Mouse (Mus musculus): ENCODE data around the gene St3gal3. TPM values are rescaled to one million over a fixed set of nuclear protein-coding genes. Genes with fewer than 3 reads are reported as not detected.

St3gal3 gene
- total and polyA plus RNA-seq, 3 experiments: 6.9 to 13.8 (median 13.4) TPM

DNA sequence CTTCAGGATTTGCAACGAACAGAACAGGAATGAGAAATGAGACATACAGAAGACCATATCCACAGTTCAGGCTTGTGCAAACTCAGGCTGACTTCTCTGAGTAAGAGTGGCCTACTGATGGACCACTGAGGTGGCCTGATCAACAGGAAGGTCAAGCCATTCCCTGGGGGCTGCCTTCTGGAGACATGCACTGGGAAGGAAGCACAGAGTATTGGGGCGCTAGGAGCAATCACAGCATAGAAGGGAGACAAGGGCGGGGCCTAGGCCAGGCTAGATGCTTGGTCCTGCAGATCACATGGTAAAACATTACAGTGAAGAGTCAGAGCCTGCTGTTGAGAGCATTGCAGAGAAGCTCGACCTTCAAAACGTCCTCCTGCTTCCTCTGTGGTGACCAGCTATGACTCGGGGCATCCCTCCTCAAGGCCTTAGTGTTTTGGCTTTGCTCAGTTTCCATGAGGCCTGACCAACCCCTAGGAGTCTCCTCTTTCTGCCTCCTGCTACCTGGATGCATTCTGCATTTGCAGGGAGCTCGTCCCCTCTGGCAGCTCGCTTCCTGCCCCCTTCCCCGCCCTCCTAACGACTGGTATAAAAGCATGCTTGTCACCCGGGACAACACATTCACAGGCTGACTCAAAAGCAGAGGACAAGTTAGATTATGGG, 74.8 kb downstream of the St3gal3 start:
- Histone ChIP-seq H3K9me3 (replicated peaks) (no peaks in the 10 kb centered on the region), H3K4me1 (ENCODE audit: insufficient read depth, low read depth, low read length) (peaks cover 16% of the 10 kb centered on the region), H3K27me3 (ENCODE audit: insufficient read depth, low read length) (no peaks in the 10 kb centered on the region), H3K36me3 (replicated peaks) (peaks cover 54% of the 10 kb centered on the region), H3K4me3 (ENCODE audit: low read depth, low read length) (no peak overlapping the region)
- DNase-seq (ENCODE audit: low spot score): no peak
- ATAC-seq (ENCODE audit: extremely low read depth, insufficient number of reproducible peaks, low FRiP score, poor library complexity, severe bottlenecking): no peak
- TF ChIP-seq TAL1 (conservative IDR thresholded peaks at IDR 0.05; ENCODE audit: low read depth, low read length) (no peak), POLR2AphosphoS5 (IDR thresholded peaks at IDR 0.05; ENCODE audit: insufficient replicate concordance, low read depth, low read length) (no peak), GATA2 (IDR thresholded peaks at IDR 0.05; ENCODE audit: borderline replicate concordance, low read depth, low read length) (no peak), CTCF (IDR thresholded peaks at IDR 0.05; ENCODE audit: low read depth, low read length) (no peak), GATA1 (IDR thresholded peaks at IDR 0.05; ENCODE audit: borderline replicate concordance, low read length) (no peak)

DNA sequence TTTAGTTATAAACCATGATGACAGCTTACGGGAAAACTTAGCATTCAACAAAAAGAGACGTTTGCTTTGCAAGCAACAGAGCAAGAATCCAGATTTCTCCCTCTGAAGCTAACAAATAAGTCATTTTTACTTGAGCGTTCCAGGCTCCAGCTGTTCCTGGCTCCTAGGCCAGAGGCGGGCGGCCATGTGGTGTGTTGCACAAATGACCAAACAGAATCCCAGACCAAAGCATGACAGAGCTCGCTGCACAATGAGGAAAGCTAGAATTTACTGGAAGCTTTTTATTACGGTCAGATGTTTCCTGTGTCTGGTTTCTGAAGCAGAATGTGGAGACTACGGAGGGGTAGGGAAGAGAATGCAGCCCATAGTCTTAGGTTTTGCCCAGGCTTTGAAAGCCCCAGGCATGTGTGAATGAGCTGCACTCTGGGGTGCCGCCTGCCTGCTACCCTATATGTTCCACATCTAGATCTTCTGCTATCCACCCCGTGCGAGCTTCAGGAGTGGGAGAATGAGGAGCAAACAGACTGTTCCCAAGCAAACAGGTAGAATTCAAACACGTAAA, 76.5 kb downstream of the St3gal3 start:
- no peak for DNase-seq (ENCODE audit: low spot score)
- no peak for TF ChIP-seq POLR2AphosphoS5 (IDR thresholded peaks at IDR 0.05; ENCODE audit: insufficient replicate concordance, low read depth, low read length)
- no peaks in the 10 kb centered on the region for H3K9me3 ChIP-seq (replicated peaks)
- ATAC-seq (ENCODE audit: extremely low read depth, insufficient number of reproducible peaks, low FRiP score, poor library complexity, severe bottlenecking): no peak
- peaks cover 16% of the 10 kb centered on the region for H3K4me1 ChIP-seq (ENCODE audit: insufficient read depth, low read depth, low read length)
- H3K4me3 ChIP-seq (ENCODE audit: low read depth, low read length): no peak overlapping the region
- H3K27me3 ChIP-seq (ENCODE audit: insufficient read depth, low read length): no peaks in the 10 kb centered on the region
- peaks cover 62% of the 10 kb centered on the region for H3K36me3 ChIP-seq (replicated peaks)

DNA sequence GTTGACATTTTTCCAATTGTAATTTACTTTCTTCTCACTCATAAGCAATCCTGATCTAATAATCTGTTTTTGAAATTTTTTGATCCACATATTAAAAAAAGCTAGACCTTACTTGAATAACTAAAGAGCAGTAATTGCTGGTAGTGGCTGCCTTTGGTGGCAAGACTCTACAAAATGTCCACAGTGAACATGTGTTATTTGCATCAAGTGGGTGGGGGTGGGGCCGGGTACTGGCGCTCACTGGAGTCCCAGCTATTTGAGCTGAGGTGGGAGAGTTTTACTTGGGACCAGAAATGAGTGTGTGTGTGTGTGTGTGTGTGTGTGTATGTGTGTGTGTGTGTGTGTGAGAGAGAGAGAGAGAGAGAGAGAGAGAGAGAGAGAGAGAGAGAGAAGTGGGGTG, 77.6 kb downstream of the St3gal3 start:
- Histone ChIP-seq H3K27me3 (ENCODE audit: insufficient read depth, low read length) (no peaks in the 10 kb centered on the region), H3K4me1 (ENCODE audit: insufficient read depth, low read depth, low read length) (peaks cover 8% of the 10 kb centered on the region), H3K9me3 (replicated peaks) (no peaks in the 10 kb centered on the region), H3K36me3 (replicated peaks) (peaks cover 60% of the 10 kb centered on the region), H3K4me3 (ENCODE audit: low read depth, low read length) (no peak overlapping the region)
- TF ChIP-seq POLR2AphosphoS5 (IDR thresholded peaks at IDR 0.05; ENCODE audit: insufficient replicate concordance, low read depth, low read length) (no peak), TAL1 (conservative IDR thresholded peaks at IDR 0.05; ENCODE audit: low read depth, low read length) (no peak), CTCF (IDR thresholded peaks at IDR 0.05; ENCODE audit: low read depth, low read length) (no peak), GATA1 (IDR thresholded peaks at IDR 0.05; ENCODE audit: borderline replicate concordance, low read length) (no peak), GATA2 (IDR thresholded peaks at IDR 0.05; ENCODE audit: borderline replicate concordance, low read depth, low read length) (no peak)
- ATAC-seq (ENCODE audit: extremely low read depth, insufficient number of reproducible peaks, low FRiP score, poor library complexity, severe bottlenecking) (no peak), DNase-seq (ENCODE audit: low spot score) (no peak)

DNA sequence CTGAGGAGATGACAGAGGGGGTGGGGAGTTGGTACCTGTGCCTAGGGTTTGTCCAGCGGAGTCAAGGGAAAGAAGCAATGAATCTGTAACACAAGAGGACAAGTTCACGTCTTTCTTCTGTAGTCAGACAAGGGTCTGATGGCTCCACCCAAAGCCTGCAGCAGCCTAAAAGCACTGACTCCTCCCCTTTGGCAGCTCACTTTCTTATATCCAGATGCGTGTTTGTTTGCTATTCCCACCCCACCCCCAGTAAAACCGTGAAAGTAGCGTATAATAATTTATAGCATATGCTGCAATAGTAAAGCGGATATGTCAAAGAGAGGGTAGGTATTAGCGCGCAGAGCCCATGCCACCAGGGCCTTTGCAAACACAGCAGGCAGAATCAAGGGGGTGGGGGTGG, 80.1 kb downstream of the St3gal3 start:
- ATAC-seq (ENCODE audit: extremely low read depth, insufficient number of reproducible peaks, low FRiP score, poor library complexity, severe bottlenecking): no peak
- Histone ChIP-seq H3K9me3 (replicated peaks) (no peaks in the 10 kb centered on the region), H3K27me3 (ENCODE audit: insufficient read depth, low read length) (no peaks in the 10 kb centered on the region), H3K4me1 (ENCODE audit: insufficient read depth, low read depth, low read length) (no peaks in the 10 kb centered on the region), H3K36me3 (replicated peaks) (peaks cover 66% of the 10 kb centered on the region), H3K4me3 (ENCODE audit: low read depth, low read length) (no peak overlapping the region)
- no peak for TF ChIP-seq TAL1 (conservative IDR thresholded peaks at IDR 0.05; ENCODE audit: low read depth, low read length)
- TF ChIP-seq GATA1 (IDR thresholded peaks at IDR 0.05; ENCODE audit: borderline replicate concordance, low read length): no peak
- no peak for TF ChIP-seq POLR2AphosphoS5 (IDR thresholded peaks at IDR 0.05; ENCODE audit: insufficient replicate concordance, low read depth, low read length)
- TF ChIP-seq CTCF (IDR thresholded peaks at IDR 0.05; ENCODE audit: low read depth, low read length): no peak
- no peak for TF ChIP-seq GATA2 (IDR thresholded peaks at IDR 0.05; ENCODE audit: borderline replicate concordance, low read depth, low read length)
- no peak for DNase-seq (ENCODE audit: low spot score)

DNA sequence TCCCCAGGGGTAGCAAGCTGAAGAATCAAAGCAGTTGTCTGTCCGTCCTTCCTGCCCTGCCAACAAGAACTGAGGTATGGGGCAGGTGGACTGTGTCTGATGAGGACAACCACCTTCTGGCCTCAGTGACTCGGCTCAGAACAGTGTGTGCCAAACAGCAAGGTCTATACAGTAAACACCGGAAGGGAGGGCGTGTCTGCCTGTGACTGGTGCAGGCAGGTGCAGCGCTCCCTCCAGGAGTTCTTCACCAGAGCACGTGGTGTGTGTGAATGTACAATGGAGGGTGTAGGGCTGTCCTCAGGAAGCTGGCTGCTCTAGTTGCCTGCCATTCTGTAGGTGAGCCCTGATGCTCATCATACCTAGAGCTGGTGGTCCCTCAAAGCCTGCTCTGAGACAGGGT, 80.8 kb downstream of the St3gal3 start:
- Histone ChIP-seq H3K4me3 (ENCODE audit: low read depth, low read length) (no peak overlapping the region), H3K4me1 (ENCODE audit: insufficient read depth, low read depth, low read length) (no peaks in the 10 kb centered on the region), H3K27me3 (ENCODE audit: insufficient read depth, low read length) (no peaks in the 10 kb centered on the region), H3K36me3 (replicated peaks) (peaks cover 69% of the 10 kb centered on the region), H3K9me3 (replicated peaks) (no peaks in the 10 kb centered on the region)
- DNase-seq (ENCODE audit: low spot score) (no peak), ATAC-seq (ENCODE audit: extremely low read depth, insufficient number of reproducible peaks, low FRiP score, poor library complexity, severe bottlenecking) (no peak)
- TF ChIP-seq POLR2AphosphoS5 (IDR thresholded peaks at IDR 0.05; ENCODE audit: insufficient replicate concordance, low read depth, low read length) (no peak; the same call in 1 of the 2 replicates), GATA1 (IDR thresholded peaks at IDR 0.05; ENCODE audit: borderline replicate concordance, low read length) (no peak), CTCF (IDR thresholded peaks at IDR 0.05; ENCODE audit: low read depth, low read length) (no peak), GATA2 (IDR thresholded peaks at IDR 0.05; ENCODE audit: borderline replicate concordance, low read depth, low read length) (no peak), TAL1 (conservative IDR thresholded peaks at IDR 0.05; ENCODE audit: low read depth, low read length) (no peak)

DNA sequence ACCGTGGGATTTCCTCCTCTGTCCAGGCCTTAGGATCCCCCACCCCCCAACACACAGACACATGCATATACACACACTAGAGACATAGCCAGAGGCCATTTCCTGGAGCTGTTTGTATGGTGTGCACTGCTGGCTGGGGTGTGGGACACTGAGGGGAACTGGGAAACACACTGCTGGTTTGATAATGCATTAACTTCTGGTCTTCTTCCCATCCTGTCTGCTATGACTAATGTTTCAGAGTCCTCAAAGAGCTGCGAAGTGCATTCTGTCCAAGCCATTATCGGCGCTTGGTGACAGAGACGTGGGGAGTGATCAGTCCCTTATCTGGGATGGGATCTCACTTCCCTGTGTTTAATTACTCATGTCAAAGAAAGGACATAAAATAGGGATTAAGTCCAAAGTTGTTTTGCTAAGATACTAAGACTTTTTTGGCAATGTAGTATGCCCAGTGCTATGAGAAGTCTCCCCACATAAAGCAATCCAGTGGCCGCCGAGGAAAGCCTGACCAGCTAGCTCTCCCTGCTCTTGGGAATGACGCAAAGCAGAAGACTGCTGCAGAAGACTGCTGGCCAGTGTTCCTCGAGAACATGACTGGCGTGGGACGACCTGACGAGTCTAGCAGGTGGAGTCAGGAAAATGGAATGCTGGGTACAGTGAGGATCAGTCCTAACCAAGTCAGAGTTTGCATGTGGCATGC, 85.0 kb downstream of the St3gal3 start:
- Histone ChIP-seq H3K9me3 (replicated peaks) (no peaks in the 10 kb centered on the region), H3K36me3 (replicated peaks) (peaks cover 60% of the 10 kb centered on the region), H3K4me1 (ENCODE audit: insufficient read depth, low read depth, low read length) (no peaks in the 10 kb centered on the region), H3K4me3 (ENCODE audit: low read depth, low read length) (no peak overlapping the region), H3K27me3 (ENCODE audit: insufficient read depth, low read length) (no peaks in the 10 kb centered on the region)
- TF ChIP-seq POLR2AphosphoS5 (IDR thresholded peaks at IDR 0.05; ENCODE audit: insufficient replicate concordance, low read depth, low read length): no peak
- TF ChIP-seq CTCF (IDR thresholded peaks at IDR 0.05; ENCODE audit: low read depth, low read length): no peak
- no peak for TF ChIP-seq GATA1 (IDR thresholded peaks at IDR 0.05; ENCODE audit: borderline replicate concordance, low read length)
- no peak for TF ChIP-seq GATA2 (IDR thresholded peaks at IDR 0.05; ENCODE audit: borderline replicate concordance, low read depth, low read length)
- no peak for TF ChIP-seq TAL1 (conservative IDR thresholded peaks at IDR 0.05; ENCODE audit: low read depth, low read length)
- DNase-seq (ENCODE audit: low spot score) (no peak), ATAC-seq (ENCODE audit: extremely low read depth, insufficient number of reproducible peaks, low FRiP score, poor library complexity, severe bottlenecking) (no peak)

Measured in G1E (cell line).